ENCODE assay signal across 9 mouse cellular contexts in the genomic region with DNA sequence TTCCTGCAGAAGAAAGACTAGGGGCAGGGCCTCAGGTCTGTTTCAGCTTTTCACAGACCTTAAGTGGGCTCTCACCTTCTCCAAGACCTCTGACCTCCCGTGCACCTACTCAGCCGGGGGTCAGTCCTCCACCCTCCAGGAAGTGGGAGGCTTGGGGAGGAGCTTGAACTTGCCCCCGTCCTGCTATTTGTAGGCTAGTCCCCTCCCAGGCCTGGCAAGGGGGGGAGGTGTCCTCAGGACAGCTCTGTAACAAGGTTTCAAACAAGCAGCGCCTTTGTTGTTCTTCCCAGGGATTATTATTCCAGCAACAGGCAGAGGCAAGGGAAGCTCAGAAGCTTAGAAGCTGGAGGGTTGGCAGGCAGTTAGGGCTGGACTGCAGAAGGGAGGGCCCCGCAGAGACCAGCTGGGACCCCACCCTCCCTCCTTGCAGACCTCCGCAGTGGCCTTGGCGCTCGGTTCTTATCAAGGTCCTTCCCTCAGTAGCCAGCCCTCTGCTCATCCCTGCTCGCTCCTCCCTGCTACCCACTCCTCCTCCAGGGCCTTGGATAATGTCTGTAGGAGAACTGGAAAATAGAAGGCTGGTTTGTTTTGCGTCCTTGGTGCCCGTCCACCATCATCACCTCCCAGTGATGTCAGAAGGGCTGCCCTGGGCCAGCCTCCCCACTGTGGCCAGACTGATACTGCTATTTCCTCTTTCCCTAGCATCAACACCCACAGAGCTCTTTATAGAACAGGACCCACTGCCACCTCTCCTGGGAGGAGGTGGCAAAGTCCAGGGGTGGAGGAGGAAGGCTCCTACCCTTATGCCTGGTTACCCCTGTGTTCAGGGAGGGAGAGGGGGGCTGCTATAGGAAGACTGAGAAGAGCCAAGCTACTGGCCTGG. TPM values are rescaled to one million over a fixed set of nuclear protein-coding genes. Genes with fewer than 3 reads are reported as not detected.
DNase-seq lines count a peak whose midpoint lies in the region; ATAC-seq lines count a peak whose summit lies in the region.
"Had no signal": no experiment of that assay in that cellular context is flagged by ENCODE, and none has a peak within 500 bp of the region (broad histone marks: within the 10 kb centered on the region; RNA-seq: fewer than 3 reads in every experiment).

No protein-coding gene starts in this region.

- no peak for DNase-seq in frontal cortex, postnatal 10 days (ENCODE audit: low spot score in 2 of 2)
- peak; percentile 92 for DNase-seq in ovary, adult 18-20 months (ENCODE audit: low spot score)
- DNase-seq in ovary, postnatal 14 days (ENCODE audit: low spot score), result no peak
- DNase-seq in heart, postnatal 25 days (ENCODE audit: low spot score), result peak; percentile 29
- DNase-seq in yolk sac, embryonic 10.5 days (ENCODE audit: low spot score), result peak; percentile 72
- no peak for DNase-seq in thymus, postnatal 25 days
- no peak for DNase-seq in right cerebral cortex, postnatal 4 days

- intact Hi-C loops in heart, postnatal 25 days (cut with DNase I), result no loop called here

- ATAC-seq in frontal cortex, adult (ENCODE audit: low TSS enrichment), result 0 out of 2 replicates have a peak, but pooled peaks have one; percentile 7
- ATAC-seq: lung, postnatal 0 days had no signal

RNA-seq across cellular contexts. Expression of gene Etnk2, which starts 4.5 kb away (rescaled TPM):
- total RNA-seq in heart, postnatal 25 days (2021), result under 1 TPM; 0.45 to 0.57 TPM

RNA-seq across cellular contexts. Expression of gene Ren1, which starts 17.5 kb away (rescaled TPM):
- under 1 TPM; 0.21 to 0.28 TPM for total RNA-seq in heart, postnatal 25 days (2021)

RNA-seq across cellular contexts. Expression of gene Kiss1, which starts 46.2 kb away (rescaled TPM):
- total RNA-seq in heart, postnatal 25 days (2021), result not detected

RNA-seq across cellular contexts. Expression of gene Sox13, which starts 56.3 kb away (rescaled TPM):
- 10 to 100 TPM; 15.2 to 19.9 TPM for total RNA-seq in heart, postnatal 25 days (2021)

RNA-seq across cellular contexts. Expression of gene Golt1a, which starts 58.2 kb away (rescaled TPM):
- total RNA-seq in heart, postnatal 25 days (2021), result not detected

Comparison
In these comparisons a context has a peak if more than half of its experiments do, and no peak if none do; other contexts are left out.
1. DNase-seq: peak in ovary, adult 18-20 months (single experiment), heart, postnatal 25 days (single experiment) and yolk sac, embryonic 10.5 days (single experiment); none in frontal cortex, postnatal 10 days (0 of 2), ovary, postnatal 14 days (single experiment), thymus, postnatal 25 days (single experiment) and right cerebral cortex, postnatal 4 days (single experiment).